Mouse (Mus musculus): ENCODE data around the gene Phldb2.

Gene Phldb2

DNA sequence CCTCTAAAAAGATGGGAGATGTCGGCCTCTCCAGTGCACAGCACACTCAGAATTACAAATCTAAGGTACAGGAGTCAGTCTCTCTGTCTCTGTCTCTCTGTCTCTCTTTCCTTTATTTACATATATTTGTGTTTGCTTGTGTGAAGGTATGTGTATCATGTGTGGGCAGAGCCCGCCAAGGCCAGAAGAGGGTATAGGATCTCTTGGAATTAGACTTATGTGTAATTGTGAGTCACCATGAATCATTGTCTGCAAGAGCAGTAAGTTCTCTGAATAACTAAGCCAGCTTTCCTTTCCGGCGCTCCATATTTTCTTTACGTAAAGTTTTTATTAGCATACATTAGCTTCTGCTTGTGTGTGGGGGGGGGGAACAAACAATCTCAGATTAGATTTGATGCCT, 7.7 kb downstream of the Phldb2 start:
- DNase-seq = no peak

DNA sequence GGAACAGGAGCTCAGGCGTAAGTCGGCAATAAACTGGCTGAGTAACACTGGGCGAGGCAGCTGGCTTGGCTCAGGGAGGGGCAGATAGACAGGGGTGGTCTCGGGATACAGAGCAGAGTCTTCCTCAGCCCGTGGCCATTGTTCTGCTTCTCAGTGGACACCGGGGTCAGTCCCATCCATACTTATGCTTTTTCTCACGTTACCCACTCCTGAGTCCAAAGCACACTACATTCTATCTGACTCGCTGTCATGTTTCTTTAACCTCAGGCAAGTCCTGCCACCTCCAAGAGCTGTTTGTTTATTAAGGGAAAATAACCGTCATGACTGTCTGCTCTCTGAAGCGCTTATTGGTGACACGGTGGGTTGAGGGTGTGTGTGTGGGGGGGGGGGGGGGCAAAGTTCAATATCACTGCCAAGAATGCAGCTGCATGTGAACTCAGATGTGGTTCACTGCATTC, 8.2 kb downstream of the Phldb2 start:
- DNase-seq = no peak

DNA sequence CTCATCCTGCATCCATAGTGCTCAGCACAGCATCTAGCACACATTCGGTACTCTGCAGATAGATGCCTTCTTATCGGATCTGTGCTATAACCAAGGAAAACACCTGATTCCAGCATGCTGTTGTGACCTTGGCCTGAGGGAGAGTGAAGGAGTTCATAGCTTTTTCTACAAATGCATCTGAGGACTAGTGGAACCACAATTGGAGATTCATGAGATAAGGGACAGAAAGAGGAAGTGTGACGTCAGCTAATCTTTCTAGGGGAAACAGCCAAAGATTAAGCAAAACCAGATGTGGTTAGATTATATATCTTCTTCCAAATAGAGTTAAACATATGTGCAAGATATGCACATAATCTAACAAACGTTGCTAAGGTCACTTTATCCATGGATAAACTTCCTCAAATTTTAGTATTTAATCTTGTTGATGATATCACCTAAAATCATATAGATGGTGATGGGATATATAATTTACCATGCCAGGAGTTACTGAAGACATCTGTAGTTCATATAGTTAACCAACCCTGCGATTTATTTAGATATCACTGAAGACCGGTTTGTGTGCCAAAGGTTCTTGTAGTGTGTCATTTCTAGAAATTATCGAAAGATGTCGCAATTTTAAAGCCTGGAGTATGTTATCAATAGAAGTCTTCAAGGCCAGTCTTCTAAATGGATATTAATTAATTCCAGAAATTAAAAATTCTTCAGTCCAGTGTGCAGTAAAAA, 11.1 kb downstream of the Phldb2 start:
- no peak for DNase-seq

DNA sequence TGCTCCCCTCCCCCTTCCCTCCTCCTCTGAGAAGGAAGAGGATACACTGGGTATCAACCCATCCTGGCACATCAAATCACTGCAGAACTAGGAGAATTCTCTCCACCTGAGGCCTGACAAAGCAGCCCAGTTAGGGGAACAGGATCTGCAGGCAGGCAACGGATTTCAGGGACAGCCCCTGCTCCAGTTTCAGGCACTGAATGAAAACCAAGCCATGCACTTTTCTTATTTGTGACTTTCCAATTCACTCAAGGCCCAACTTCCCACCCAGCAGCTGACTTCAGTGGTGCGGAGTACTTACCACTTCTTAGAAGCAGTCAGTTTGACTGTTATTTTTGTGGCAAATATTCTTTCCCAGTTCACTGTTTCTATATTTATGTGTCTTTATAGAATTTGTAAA, 12.7 kb downstream of the Phldb2 start:
- no peak for DNase-seq

DNA sequence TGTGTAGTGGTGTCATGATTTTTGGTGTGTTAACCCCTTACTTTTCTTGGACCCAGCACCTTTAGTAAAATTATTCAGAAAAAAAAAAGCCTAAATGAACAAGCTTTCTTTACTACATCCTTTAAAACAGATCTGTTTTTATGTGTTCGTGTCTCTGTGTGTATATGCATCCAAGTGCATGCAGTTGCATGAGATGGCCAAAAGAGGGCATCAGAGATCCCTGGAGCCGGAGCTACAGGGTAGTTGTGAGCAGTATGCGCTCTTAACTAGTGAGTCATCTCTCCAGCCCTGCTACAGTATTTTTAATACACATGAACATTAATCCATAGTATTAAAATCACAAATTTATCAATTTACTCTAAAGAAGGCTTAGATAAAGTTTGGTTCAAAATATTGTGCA, 14.0 kb downstream of the Phldb2 start:
- no peak for DNase-seq

DNA sequence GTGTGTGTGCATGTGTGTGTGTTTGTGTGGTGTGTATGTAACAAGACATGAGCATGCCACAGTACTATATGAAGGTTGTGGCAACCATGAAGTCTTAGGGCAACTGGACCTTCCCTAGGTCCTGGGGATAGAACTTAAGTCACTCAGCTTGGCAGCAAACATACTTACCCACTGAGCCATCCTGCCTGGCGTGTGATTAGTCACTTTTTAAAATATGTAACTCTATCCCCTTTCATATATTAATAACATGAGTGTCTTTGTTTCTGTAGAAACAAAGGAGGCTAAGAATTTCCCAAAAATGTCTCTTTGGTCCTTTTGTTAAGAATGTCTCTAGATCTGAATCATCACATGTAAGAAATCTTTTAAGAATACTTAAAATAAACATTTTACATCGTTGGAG, 16.0 kb downstream of the Phldb2 start:
- no peak for DNase-seq

DNA sequence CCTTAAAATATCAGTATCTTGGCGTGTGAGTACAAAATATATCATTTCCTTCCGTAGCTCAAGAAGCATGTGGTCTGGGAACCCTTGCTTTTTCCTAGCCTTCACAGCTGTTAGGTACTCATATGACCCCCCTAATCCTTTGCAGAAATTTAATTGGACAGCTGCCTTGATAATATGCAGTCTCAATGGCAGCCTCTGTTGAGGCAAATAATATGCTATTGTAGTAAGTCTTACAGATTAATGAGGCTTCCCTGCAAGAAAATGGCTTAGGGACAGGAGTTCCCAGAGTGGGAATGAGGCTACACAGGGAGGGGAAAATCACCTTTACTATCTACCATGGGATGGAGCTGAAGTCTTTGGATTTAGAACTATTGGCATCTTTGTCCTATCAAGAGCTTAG, 16.9 kb downstream of the Phldb2 start:
- no peak for DNase-seq

DNA sequence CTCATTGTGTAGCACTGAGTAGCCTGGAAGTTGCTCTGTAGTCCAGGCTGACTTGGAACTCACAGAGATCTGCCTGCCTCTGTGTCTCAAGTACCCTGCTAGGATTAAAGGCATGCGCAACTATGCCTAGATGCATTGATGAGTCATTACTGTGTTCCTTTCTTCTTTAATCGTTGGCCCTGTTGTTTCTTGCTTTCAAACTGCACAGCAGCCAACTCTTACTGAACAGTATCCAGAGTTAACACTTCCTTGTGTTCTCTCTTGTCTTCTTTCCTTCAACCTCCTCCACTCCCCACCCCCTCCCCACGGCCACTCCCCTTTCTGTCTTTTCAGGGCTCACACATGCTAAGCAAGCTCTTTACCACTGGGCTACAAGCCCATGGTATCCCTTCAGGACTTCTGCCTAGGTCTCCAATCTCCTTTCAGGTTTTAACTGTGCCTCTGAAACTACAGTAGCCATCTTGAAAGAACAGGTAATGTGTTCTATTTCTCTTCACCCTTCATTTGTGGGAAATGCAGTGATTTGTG, 17.4 kb downstream of the Phldb2 start:
- no peak for DNase-seq

DNA sequence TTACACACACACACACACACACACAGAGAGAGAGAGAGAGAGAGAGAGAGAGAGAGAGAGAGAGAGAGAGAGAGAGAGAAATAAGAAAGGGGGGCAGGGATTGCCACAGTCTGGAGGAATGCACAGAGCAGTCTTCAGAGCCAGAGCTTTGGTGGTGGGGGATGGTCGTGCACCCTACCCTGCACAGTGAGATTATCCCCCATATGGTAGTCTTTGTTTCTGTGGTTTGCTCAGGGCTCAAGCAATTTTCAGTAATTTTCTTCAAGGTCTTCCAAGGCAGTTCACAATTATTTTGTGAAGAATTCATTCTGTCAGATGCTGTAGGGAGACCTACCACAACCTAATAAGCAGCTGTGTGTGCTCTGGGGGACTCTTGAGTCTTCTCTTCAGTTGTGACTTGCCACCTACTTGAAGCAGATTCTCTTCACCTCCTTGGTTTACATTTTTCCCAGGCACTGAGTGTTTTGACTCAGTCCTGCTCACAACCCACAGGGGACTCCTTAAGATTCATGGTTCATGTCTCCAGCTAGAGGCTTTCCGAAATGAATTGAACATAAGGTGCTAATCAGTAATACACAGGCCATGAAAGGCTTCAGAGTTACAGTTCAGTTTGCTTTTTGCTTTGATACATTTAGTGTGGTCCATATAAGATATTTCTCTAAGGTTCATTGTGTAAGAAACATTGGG, 18.5 kb downstream of the Phldb2 start:
- no peak for DNase-seq

DNA sequence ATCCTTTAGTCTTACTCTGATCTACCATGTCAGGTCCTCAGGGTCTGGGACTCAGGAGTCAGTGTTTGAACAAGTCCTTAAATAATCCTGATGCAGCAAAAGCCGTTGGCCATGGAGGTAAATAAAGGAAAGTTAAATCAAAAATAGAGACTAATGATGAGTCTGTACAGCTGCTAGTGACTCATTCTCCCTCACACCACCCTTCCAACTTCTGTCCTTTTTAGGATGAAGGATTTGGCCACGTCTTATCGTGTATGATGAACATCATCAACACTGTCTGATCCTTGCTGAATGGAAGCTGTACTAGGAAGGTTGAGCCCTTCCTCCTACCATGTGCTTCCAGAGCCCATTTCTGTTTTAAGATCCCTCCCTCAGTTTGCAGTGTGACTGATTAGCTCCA, 23.1 kb downstream of the Phldb2 start:
- DNase-seq = no peak

DNA sequence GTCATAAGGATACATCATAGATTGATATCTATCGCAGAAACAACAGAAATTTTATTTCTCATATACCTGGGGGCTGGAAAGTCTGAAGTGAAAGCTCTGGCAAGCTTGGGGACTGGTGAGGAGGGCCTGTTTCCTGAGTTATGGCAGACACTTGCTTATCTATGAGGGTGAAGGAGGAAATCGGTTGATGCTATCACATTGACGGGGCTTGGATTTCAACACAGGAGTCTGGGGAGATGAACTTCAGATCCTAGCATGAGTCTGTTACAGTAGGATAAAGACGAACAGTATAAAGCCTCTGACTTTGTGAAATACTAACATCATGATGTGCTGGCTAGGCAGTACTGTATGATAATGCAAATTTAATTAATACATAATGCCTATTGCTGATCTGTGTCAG, 25.3 kb downstream of the Phldb2 start:
- no peak for DNase-seq

DNA sequence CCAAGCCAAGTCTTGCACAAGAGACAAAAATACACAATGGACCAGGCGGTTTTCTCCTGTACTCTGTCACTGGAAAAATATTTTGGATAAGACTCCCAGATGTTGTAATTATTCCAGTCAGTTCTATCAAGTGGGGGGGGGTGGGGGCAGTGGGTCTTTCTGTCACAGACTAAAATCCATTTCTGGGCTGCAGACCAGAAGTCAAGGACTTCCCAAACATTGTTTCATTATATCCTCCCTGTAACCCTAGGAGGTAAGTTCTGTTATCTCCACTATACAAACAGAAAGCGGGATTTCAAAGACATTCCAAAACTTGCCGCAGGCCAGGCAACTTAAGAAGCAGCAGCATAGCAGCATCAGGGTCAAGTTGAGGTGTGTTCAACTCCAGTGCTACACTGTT, 25.8 kb downstream of the Phldb2 start:
- no peak for DNase-seq

DNA sequence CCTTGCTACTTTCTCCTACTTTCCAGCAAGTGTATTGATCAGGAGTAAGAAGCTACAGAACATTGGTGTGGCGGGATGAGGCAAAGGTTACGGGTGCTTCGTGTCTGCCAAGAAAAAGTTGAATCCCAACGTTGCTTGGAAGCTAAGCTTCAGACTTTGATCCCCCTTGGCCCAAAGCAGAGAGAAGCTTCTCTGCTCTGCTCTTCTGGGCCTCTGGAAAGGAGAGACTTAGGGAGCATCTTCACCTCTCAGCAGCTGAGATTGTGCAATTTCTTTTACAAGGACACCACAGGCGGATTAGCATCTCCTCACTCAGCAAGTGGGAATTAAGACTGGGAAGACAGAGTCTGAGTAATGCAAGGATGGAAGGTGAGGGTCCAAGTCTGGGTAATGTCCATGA, 26.5 kb downstream of the Phldb2 start:
- DNase-seq = no peak

DNA sequence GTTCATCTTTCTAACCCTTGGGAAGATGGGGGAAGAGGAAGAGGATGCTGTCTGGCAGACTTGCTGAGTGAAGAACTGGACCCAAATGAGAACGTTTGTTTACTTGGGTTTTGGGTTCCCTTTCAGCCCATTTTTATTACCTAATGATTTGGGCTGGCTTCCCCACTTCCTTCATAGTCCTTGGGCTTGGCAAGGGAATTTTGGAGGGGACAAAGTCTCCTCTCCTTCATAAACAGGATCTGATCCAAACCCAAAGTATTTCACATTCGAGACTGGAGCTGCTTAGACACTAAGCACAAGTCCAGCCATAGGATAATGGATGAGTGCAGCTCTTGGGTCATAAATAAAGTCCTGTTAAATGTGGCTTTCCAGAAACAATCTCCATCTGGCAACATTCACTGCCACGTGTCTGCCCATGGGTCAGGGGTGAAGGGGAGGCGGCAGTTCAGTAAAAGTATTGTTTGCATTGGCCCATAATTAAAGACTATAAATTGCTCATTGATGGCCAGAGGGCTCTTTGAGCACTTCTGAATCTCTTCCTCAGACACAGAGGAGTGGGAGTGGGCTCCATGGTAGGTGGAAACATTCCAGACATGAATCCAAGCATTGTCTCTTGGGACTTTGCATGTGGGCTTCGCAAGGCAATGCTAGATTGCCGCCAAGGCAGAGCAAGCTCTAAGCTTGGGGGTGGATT, 29.5 kb downstream of the Phldb2 start:
- DNase-seq = no peak

DNA sequence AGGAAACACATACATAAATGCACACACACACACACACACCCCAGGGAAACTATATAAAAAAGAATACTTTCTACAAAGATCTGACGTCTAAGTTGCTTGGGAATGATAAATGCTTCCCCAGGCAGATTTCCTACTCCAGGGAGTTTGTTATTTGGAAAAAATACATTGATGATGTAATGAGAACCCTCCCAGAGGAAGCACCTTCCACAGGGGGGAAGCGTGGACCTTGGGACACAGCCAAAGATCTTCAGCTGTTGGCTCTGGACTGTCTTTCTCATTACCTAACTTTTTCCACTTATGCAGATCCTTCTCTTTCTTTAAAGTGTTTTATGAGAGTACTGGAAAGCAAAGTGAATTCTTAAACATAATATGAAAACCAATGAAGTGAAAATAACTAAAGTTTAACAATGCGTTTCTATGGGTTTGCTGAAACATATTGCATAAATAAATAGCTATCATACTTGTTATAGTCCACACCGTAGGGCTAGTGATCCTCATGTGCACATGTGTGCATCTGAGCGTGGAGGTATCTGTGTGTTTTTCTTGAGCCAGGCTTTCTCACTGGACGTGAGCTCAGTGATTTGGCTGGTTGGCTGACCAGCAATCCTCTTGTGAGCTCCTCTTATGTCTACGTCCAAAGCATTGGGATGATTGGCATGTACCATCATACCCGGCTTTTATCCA, 30.7 kb downstream of the Phldb2 start:
- DNase-seq = no peak

DNA sequence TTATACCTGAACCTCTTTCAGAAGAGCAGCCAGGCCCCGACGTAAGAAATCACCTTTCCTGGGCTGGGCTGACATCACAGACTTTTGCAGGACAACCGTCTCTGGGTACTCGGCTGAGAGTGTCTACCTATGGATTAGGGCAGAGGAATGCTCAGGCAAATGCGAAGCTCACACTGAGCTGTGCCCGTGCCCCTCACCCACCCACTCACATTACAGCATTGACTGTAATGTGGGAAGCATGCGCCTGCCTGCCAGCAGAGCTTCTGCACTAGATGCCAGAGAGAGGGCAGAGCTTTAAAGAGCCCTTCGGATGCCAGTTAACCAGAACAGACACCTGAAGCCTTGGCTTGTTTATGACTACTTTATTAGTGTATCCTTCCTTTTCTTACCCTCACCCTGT, 33.8 kb downstream of the Phldb2 start:
- DNase-seq = no peak

DNA sequence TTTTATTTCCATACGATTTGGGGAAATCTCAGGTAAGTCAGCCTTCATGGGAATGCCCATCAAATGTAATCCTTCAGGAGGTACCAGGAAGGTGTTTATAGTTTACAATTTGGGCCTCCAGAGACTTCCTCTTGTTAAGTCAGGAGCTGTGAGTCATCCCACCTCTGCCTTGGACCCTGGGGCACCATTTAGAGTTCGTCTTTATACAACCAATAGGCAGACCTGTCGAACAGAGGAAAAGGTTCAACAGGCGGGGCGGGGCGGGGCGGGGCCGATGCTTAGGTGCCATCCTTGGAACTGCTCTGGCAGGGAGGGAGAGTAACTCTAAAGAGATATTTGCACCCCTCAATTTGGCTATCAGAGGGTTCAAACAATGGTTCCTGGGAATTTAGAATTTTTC, 49.8 kb downstream of the Phldb2 start:
- DNase-seq = no peak

DNA sequence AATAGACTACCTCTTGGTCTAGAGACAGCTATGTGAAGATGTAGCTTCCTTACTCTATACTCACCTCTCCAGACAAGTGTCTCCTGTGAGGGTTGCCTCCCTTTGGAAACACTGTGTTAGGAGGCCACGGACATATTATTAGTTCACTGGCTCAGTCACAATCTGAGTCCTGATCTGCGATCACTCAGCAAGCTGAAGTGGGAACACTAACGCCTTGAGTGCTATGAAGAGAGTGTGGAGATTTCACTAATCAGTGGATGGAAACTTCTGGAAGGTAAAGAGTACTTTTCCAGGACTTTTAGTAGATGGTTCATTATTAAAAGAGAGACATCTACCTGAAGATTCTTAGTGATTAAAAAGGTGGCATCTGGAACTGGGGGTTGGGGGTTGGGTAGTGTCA, 54.9 kb downstream of the Phldb2 start:
- DNase-seq = no peak

DNA sequence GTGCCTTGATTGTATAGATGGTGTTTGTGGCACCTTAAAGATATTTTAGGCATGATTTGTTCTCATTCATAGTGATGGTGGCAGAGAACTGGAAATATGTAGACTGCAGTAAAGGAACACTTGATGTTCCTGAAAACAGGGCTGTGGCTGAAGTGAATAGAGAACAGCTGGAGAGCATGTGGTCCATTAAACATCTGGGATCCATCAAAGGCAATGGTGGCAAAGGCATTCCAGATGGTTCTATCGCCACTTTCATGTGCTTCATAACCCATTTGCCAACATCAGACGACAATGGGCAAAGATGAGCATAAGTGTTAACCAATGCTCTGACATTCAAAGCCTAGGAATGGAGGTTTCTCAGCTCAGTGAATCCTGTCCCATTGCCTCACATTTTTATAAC, 56.8 kb downstream of the Phldb2 start:
- DNase-seq = no peak

DNA sequence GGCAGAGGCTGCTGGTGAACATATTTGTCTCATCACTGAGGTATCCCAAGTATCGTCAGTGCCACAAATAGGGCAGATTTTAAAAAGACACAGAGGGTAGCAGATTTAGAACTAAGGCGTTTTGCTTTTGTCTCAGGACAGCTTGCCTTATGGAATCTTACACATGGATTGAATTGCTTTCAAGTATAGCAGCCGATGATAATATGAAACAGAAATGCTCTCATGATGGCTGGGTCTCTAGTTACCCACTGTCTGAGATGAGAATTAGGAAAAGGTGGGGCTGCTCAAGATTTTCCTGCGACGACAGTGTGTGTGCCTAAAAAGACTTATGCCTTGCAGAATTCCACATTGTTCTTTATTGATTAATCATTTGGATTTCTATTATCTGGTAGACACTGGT, 58.4 kb downstream of the Phldb2 start:
- DNase-seq = no peak

DNA sequence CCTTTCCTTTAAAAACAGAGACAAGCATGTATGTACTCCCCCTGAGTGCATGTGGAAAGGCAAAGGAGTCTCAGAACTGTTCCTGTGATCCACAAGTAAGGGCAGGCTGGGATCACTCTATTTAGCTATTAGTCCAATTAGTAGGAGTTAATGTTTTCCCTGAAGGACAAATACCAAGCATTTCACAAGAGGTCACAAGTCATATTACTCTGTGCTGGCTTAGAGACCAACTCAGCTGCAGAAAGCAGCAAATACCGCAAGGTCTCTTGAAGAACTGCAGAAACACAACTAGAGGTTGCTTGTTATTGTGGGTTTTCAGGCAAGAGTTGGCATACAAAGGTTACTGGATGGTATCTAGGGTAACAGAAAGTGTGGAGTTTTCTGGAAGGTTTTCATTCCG, 59.6 kb downstream of the Phldb2 start:
- DNase-seq = no peak

DNA sequence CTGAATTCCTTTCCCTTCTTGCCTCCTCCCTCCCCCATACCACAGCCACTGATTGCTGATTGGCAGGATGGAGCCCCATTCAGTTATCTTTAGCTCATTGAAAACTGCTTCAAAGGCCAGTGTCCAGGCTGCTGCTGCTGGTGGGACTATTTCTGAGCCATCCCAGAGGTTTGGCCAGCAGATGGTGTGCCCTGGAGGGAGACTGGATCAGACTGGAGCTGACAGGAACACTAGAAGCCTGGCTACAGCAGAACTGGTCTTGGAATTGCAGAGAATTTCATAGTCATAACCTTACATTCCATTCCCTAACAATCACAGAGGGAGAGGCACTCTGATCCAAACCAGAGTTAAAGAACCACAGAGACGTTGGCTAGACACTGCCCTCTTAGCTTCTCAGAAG, 60.5 kb downstream of the Phldb2 start:
- no peak for DNase-seq

DNA sequence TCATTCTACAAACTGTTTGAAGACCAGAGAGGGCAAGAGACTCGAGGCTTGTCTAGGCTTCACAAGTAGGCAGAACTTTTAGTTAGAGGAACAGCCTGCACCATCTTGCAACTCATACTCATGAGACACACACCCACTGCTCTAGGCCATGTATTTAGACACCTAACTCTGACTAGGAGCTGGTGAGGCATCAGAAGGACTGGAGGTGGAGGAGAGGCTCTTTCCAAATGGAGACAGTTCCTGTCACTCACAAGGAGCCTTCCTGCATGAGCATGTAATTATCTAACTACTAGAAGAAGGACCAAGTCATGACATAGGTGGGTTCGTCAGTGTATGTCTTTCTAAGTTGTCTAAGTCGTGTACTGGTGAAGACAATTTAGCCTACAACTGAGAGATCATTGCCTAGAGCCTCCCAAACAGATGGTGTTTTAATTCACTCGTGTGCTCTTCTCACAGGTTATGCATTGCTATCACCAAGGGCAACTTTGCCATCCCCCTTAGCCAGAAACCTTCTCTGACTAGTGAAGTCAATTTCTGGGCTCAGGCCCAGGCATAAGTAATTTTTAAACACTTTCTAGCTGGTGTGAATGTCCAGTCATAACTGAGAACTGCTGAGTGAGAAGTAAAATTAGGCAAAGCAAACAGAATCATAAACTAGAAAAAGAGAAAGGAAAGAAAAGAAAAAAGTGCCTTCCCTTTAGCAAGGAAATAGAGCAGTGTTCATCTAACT, 62.8 kb downstream of the Phldb2 start:
- no peak for DNase-seq

Measured in thymus, postnatal 4 days (tissue).